Mouse (Mus musculus) MEL (cell line): Measurements from ENCODE around the gene St8sia6. TPM values are rescaled to one million over a fixed set of nuclear protein-coding genes. Genes with fewer than 3 reads are reported as not detected.

Experiments
- DNase-seq: peaks from one replicate; pipeline ENCODE4 v3.0.0; 2011; ENCODE audit warnings: low read depth, low spot score
- H3K27ac ChIP-seq: 2 replicates; pipeline ENCODE4 v1.5.1; 2012; ENCODE audit warnings: low read depth, mild to moderate bottlenecking, control low read depth, low read length, moderate library complexity; ENCODE audit not compliant: control insufficient read depth
- H3K27me3 ChIP-seq, 2 experiments: fragments of 150-350 bp in 1 of 2; sonication (generic) in 1 of 2; 2 replicates each; pipeline ENCODE4 v1.6.1; 2012; ENCODE audit warnings: low read length in 2 of 2, mild to moderate bottlenecking in 2 of 2, improper control_type of control experiment in 1 of 2, moderate library complexity in 1 of 2; ENCODE audit not compliant: insufficient read depth in 2 of 2, control insufficient read depth in 1 of 2
- H3K36me3 ChIP-seq, 2 experiments: 2 replicates each; pipeline ENCODE4 v1.6.1; 2012 to 2014; ENCODE audit warnings: low read length in 2 of 2, improper control_type of control experiment in 1 of 2, inconsistent platforms in 1 of 2, mild to moderate bottlenecking in 1 of 2; ENCODE audit not compliant: insufficient read depth in 2 of 2, control insufficient read depth in 1 of 2
- H3K4me1 ChIP-seq, 2 experiments: fragments of 150-350 bp in 1 of 2; sonication (generic) in 1 of 2; 2 replicates each; pipeline ENCODE4 v1.6.1; 2012; ENCODE audit warnings: low read length in 2 of 2, improper control_type of control experiment in 1 of 2, mild to moderate bottlenecking in 1 of 2; ENCODE audit not compliant: insufficient read depth in 2 of 2, control insufficient read depth in 1 of 2
- H3K4me3 ChIP-seq, 2 experiments: fragments of 150-350 bp in 1 of 2; sonication (generic) in 1 of 2; 2 replicates each; pipeline ENCODE4 v1.5.1; 2012; ENCODE audit warnings: low read depth in 2 of 2, low read length in 2 of 2, mild to moderate bottlenecking in 2 of 2, moderate library complexity in 2 of 2, control low read depth in 1 of 2, improper control_type of control experiment in 1 of 2; ENCODE audit not compliant: control insufficient read depth in 1 of 2, insufficient read depth in 1 of 2
- H3K79me2 ChIP-seq: 2 replicates; pipeline ENCODE4 v1.6.1; 2012; ENCODE audit warnings: mild to moderate bottlenecking, low read length, moderate library complexity; ENCODE audit not compliant: control insufficient read depth, poor library complexity, insufficient read depth
- H3K9ac ChIP-seq: 2 replicates; pipeline ENCODE4 v1.6.1; 2012; ENCODE audit warnings: low read depth, mild to moderate bottlenecking, control low read depth, low read length, moderate library complexity; ENCODE audit not compliant: control insufficient read depth, poor library complexity, severe bottlenecking
- H3K9me3 ChIP-seq: fragments of 150-350 bp; sonication (generic); replicated peaks from 2 replicates; pipeline ENCODE4 v1.6.1; 2012; ENCODE audit warnings: mild to moderate bottlenecking, low read length, improper control_type of control experiment, moderate library complexity; ENCODE audit not compliant: insufficient read depth
- CHD2 ChIP-seq: IDR thresholded peaks from 2 replicates; pipeline ENCODE4 v1.6.1; 2011; ENCODE audit warnings: low read length, improper control_type of control experiment
- CTCF ChIP-seq, 3 experiments: IDR thresholded peaks in 2 of 3; conservative IDR thresholded peaks in 1 of 3; 2 replicates each; pipeline ENCODE4 v1.5.1; 2011 to 2012; ENCODE audit warnings: low read length in 3 of 3, low read depth in 2 of 3, mild to moderate bottlenecking in 2 of 3, improper control_type of control experiment in 1 of 3, inconsistent platforms in 1 of 3, mixed read lengths in 1 of 3, moderate library complexity in 1 of 3; ENCODE audit not compliant: control insufficient read depth in 1 of 3, insufficient read depth in 1 of 3, poor library complexity in 1 of 3, severe bottlenecking in 1 of 3
- ELF1 ChIP-seq: IDR thresholded peaks from 2 replicates; pipeline ENCODE4 v1.6.1; 2014; ENCODE audit warnings: low read depth, mild to moderate bottlenecking, inconsistent platforms, low read length, improper control_type of control experiment, moderate library complexity
- GATA1 ChIP-seq: IDR thresholded peaks from 2 replicates; pipeline ENCODE4 v1.6.1; 2011; ENCODE audit warnings: low read depth, low read length, improper control_type of control experiment
- KAT2A ChIP-seq: conservative IDR thresholded peaks from 2 replicates; pipeline ENCODE4 v1.6.1; 2012; ENCODE audit warnings: low read depth, low read length, improper control_type of control experiment, inconsistent platforms
- MAFK ChIP-seq: IDR thresholded peaks from 2 replicates; pipeline ENCODE4 v1.6.1; 2011; ENCODE audit warnings: low read depth, mild to moderate bottlenecking, low read length, improper control_type of control experiment, borderline replicate concordance
- MAX ChIP-seq: IDR thresholded peaks from 2 replicates; pipeline ENCODE4 v1.6.1; 2011; ENCODE audit warnings: low read length, improper control_type of control experiment
- MXI1 ChIP-seq: IDR thresholded peaks from 2 replicates; pipeline ENCODE4 v1.6.1; 2011; ENCODE audit warnings: mild to moderate bottlenecking, low read depth, low read length, improper control_type of control experiment
- POLR2AphosphoS2 ChIP-seq: IDR thresholded peaks from 2 replicates; pipeline ENCODE4 v1.6.1; 2011; ENCODE audit warnings: low read length, improper control_type of control experiment
- POLR2AphosphoS5 ChIP-seq: IDR thresholded peaks from 2 replicates; pipeline ENCODE4 v1.6.1; 2012; ENCODE audit warnings: low read depth, borderline replicate concordance, mild to moderate bottlenecking, inconsistent platforms, low read length, moderate library complexity, mixed read lengths
- RAD21 ChIP-seq: IDR thresholded peaks from 2 replicates; pipeline ENCODE4 v1.6.1; 2011; ENCODE audit warnings: mild to moderate bottlenecking, low read depth, low read length, improper control_type of control experiment
- RCOR1 ChIP-seq: IDR thresholded peaks from 2 replicates; pipeline ENCODE4 v1.6.1; 2012; ENCODE audit warnings: low read depth, mild to moderate bottlenecking, inconsistent platforms, low read length, improper control_type of control experiment
- TBP ChIP-seq: IDR thresholded peaks from 2 replicates; pipeline ENCODE4 v1.8.0; 2011; ENCODE audit warnings: low read depth, low read length, improper control_type of control experiment
- TCF12 ChIP-seq: IDR thresholded peaks from 2 replicates; pipeline ENCODE4 v1.6.1; 2014; ENCODE audit warnings: low read depth, mild to moderate bottlenecking, inconsistent platforms, low read length, improper control_type of control experiment, moderate library complexity
- USF2 ChIP-seq, 2 experiments: IDR thresholded peaks; 2 replicates each; pipeline ENCODE4 v1.6.1; 2011 to 2012; ENCODE audit warnings: improper control_type of control experiment in 2 of 2, low read length in 2 of 2, borderline replicate concordance in 1 of 2, inconsistent platforms in 1 of 2, low read depth in 1 of 2, mild to moderate bottlenecking in 1 of 2; ENCODE audit not compliant: insufficient read depth in 1 of 2
- ZNF384 ChIP-seq: IDR thresholded peaks from 2 replicates; pipeline ENCODE4 v1.6.1; 2012; ENCODE audit warnings: low read depth, mild to moderate bottlenecking, inconsistent platforms, low read length, improper control_type of control experiment
- polyA plus RNA-seq, 2 experiments: library from polyadenylated mRNA; stranded (reverse) in 1 of 2; unstranded in 1 of 2; fragments of >175 nt in 1 of 2; fragments of >200 nt in 1 of 2; gene quantifications; 2 replicates each; pipeline versions ENCODE4 v1.2.1 to v1.2.4; 2012; ENCODE audit warnings: low replicate concordance in 2 of 2, low read depth in 1 of 2; ENCODE audit not compliant: insufficient read length in 2 of 2, insufficient read depth in 1 of 2, missing spikeins in 1 of 2
- total RNA-seq: library from RNA; depleted of rRNA; stranded (reverse); fragments of 300-350 nt; gene quantifications from 2 replicates; pipeline ENCODE4 v1.2.3, GENCODE M21; 2012; rRNA removed

The St8sia6 gene
- total and polyA plus RNA-seq, 3 experiments = not detected

DNA sequence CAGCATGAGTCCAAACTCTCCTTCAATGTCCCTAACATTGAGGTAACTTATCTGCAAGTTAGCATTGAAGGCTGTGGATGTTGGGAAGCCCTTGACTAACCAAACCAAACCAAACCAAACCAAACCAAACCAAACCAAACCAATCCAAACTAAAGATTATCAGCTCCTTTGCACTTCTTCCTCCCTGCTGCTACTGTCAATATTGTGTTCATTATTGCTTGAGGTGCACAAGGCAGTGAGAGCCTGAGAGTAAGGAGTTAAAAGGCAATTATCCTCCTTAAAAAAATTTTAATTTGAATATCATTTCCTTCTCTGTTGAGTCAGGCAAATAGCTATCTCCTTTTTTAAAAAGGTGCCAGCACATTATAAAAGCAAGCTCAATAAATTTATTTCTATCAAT is 190.8 kb downstream of the St8sia6 start:
- Histone ChIP-seq H3K4me3 (no peak overlapping the region), H3K79me2 (no peaks in the 10 kb centered on the region), H3K36me3 (no peaks in the 10 kb centered on the region), H3K9ac (no peak overlapping the region), H3K9me3 (no peaks in the 10 kb centered on the region), H3K4me1 (no peaks in the 10 kb centered on the region), H3K27me3 (no peaks in the 10 kb centered on the region; a peak in 1 of 4 replicates), H3K27ac (no peak overlapping the region)
- DNase-seq = no peak
- TF ChIP-seq TBP (no peak), KAT2A (no peak), POLR2AphosphoS2 (no peak), POLR2AphosphoS5 (no peak), MXI1 (no peak), ZNF384 (no peak), USF2 (IDR thresholded peaks at IDR 0.05; ENCODE audit: borderline replicate concordance in 1 of 2, insufficient read depth in 1 of 2, low read depth in 1 of 2, low read length in 2 of 2) (no peak), GATA1 (no peak), ELF1 (no peak), RAD21 (no peak), RCOR1 (no peak), CTCF (IDR thresholded peaks at IDR 0.05 in 2 of 3, conservative IDR thresholded peaks at IDR 0.05 in 1 of 3; ENCODE audit: control insufficient read depth in 1 of 3, insufficient read depth in 1 of 3, low read depth in 2 of 3, low read length in 3 of 3, poor library complexity in 1 of 3, severe bottlenecking in 1 of 3) (no peak), MAX (no peak), CHD2 (no peak), MAFK (no peak), TCF12 (no peak)

Other genes starting within 250 kb of the St8sia6 start
- gene Trdmt1, start 249.4 kb downstream of the St8sia6 start, total RNA-seq = 9.2 and 11.6 TPM in 2 replicates
- gene Trdmt1, start 249.4 kb downstream of the St8sia6 start, polyA plus RNA-seq = 1 to 10 TPM in 1 of 2 experiments, not detected in 1; 8.6 TPM
- 58.0 and 188 TPM in 2 replicates for gene Vim, start 220.1 kb downstream of the St8sia6 start, total RNA-seq
- gene Vim, start 220.1 kb downstream of the St8sia6 start, polyA plus RNA-seq = 100 to 1,000 TPM; 257 to 580 TPM